8 mouse cellular contexts compared by ENCODE assay signal in the genomic region with DNA sequence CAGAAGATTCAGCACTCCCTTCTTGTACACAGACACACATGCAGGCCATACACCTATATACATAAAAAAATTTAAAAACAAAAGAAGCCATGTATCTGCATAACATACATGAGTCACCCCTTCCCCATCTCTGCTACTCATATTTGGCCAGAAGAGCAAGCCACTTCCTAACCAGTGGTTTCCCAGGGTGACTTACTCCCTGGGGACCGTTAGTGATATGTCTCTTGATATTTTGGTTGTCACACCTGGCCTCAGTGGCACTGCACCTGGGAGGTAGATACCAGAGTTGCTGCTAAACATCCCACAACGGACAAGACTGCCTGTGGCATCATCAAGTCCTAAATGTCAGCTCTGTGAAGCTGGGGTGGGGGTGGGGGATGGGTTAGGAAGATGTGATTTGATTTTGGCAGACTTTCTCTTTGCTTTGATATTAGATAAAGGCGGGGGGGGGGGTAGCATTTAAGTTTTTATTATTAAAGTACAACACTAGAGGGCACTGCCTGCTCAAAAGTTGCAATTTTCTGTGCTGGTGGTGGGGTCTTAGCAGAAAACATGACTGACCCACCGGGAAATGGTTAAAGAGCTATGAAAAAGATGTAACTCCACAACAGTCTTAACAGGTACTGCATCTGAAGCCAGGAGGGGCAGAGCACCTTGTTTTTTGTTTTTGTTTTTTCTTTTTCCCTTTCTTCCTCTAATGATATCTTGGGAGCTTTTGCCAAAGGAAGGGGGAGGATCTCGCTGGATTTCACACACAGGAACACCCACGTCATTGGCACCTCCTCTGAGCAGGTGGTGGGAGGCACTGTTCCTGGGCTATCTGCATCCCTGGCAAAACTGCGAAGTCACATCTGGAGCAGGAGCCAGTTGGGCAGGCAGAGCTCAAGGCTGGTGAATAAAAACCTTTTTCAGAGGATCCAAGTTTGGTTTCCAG. TPM values are rescaled to one million over a fixed set of nuclear protein-coding genes. Genes with fewer than 3 reads are reported as not detected.
DNase-seq lines count a peak whose midpoint lies in the region; ATAC-seq lines count a peak whose summit lies in the region.

No protein-coding gene starts in this region.

- no peak overlapping the region for H3K4me3 ChIP-seq in neural tube, embryonic 11.5 days (ENCODE audit: low read depth, low read length)
- peak overlapping the region; percentile 16; the same call in 1 of the 2 replicates for H3K4me3 ChIP-seq in forebrain, embryonic 15.5 days

- no peaks in the 10 kb centered on the region for H3K27me3 ChIP-seq in neural tube, embryonic 11.5 days (ENCODE audit: control insufficient read depth, insufficient read depth, low read length)
- no peaks in the 10 kb centered on the region for H3K27me3 ChIP-seq in forebrain, embryonic 15.5 days

- H3K4me1 ChIP-seq in neural tube, embryonic 11.5 days (ENCODE audit: control insufficient read depth, insufficient read depth, low read length) = no peaks in the 10 kb centered on the region
- peaks cover 5% of the 10 kb centered on the region for H3K4me1 ChIP-seq in forebrain, embryonic 15.5 days

- no peak overlapping the region for H3K27ac ChIP-seq in neural tube, embryonic 11.5 days (ENCODE audit: low read depth, low read length)
- H3K27ac ChIP-seq in forebrain, embryonic 15.5 days (replicated peaks) = no peak overlapping the region

- no peak for ATAC-seq in neural tube, embryonic 11.5 days (ENCODE audit: insufficient read depth, low FRiP score, low TSS enrichment)
- 0 out of 2 replicates have a peak, but pooled peaks have one; percentile 57 for ATAC-seq in forebrain, embryonic 15.5 days (replicated peaks)
- no peak for ATAC-seq in erythroblast, adult 5-6 weeks (replicated peaks; ENCODE audit: low FRiP score, poor library complexity, severe bottlenecking)

- peak; percentile 64 for DNase-seq in cerebellum, adult 11-12 months
- no peak for DNase-seq in cerebellum, adult 11 months
- peak; percentile 44 for DNase-seq in neural tube, embryonic 11.5 days (ENCODE audit: low spot score)
- no peak for DNase-seq in neural tube, embryonic 10.5 days (ENCODE audit: extremely low spot score, low spot score)
- peak; percentile 29 to 64 for DNase-seq in kidney, postnatal 4 days
- peak; percentile 76 for DNase-seq in naive thymus-derived CD4-positive, alpha-beta T cell, adult 2 months (ENCODE audit: low read depth)

- H3K4me2 ChIP-seq in neural tube, embryonic 11.5 days (ENCODE audit: low read depth) = no peak overlapping the region
- H3K4me2 ChIP-seq in forebrain, embryonic 15.5 days (replicated peaks) = peak overlapping the region; percentile 38

- H3K36me3 ChIP-seq in neural tube, embryonic 11.5 days (ENCODE audit: control insufficient read depth, insufficient read depth, low read length) = no peaks in the 10 kb centered on the region
- H3K36me3 ChIP-seq in forebrain, embryonic 15.5 days = no peaks in the 10 kb centered on the region

- H3K9ac ChIP-seq in neural tube, embryonic 11.5 days (ENCODE audit: low read length) = no peak overlapping the region
- H3K9ac ChIP-seq in forebrain, embryonic 15.5 days (replicated peaks) = 0 out of 2 replicates have a peak overlapping the region, but pooled peaks have one; percentile 9

- no peaks in the 10 kb centered on the region for H3K9me3 ChIP-seq in neural tube, embryonic 11.5 days (ENCODE audit: control insufficient read depth, low read length)
- H3K9me3 ChIP-seq in forebrain, embryonic 15.5 days = no peaks in the 10 kb centered on the region

- 9% methylated on average over 7 of the region's 7 CpGs for WGBS in neural tube, embryonic 11.5 days
- WGBS in forebrain, embryonic 15.5 days = 9% methylated on average over 7 of the region's 7 CpGs

RNA-seq across cellular contexts. Expression of a gene that starts 30.0 kb away (rescaled TPM):
- 72.8 and 79.5 TPM in 2 replicates for polyA plus RNA-seq in neural tube, embryonic 11.5 days (2014; fragmentation: Nextera tagmentation; extraction: Ambion mirVana)
- 87.6 and 90.5 TPM in 2 replicates for polyA plus RNA-seq in forebrain, embryonic 15.5 days (2015; fragmentation: Nextera tagmentation; extraction: Ambion mirVana)
- total RNA-seq in erythroblast, adult 5-6 weeks (2015; ENCODE audit: low replicate concordance) = 6.7 and 10.8 TPM in 2 replicates
- total RNA-seq in erythroblast, adult 5-6 weeks (2017; ENCODE audit: low replicate concordance) = 8.2 and 10.1 TPM in 2 replicates

RNA-seq across cellular contexts. Expression of a gene that starts 36.7 kb away (rescaled TPM):
- 119 and 131 TPM in 2 replicates for polyA plus RNA-seq in neural tube, embryonic 11.5 days (2014; fragmentation: Nextera tagmentation; extraction: Ambion mirVana)
- polyA plus RNA-seq in forebrain, embryonic 15.5 days (2015; fragmentation: Nextera tagmentation; extraction: Ambion mirVana) = 196 and 207 TPM in 2 replicates
- 37.6 and 46.3 TPM in 2 replicates for total RNA-seq in erythroblast, adult 5-6 weeks (2015; ENCODE audit: low replicate concordance)
- total RNA-seq in erythroblast, adult 5-6 weeks (2017; ENCODE audit: low replicate concordance) = 212 and 278 TPM in 2 replicates

Comparison
In these comparisons a context has a peak if more than half of its experiments do, and no peak if none do; other contexts are left out.
1. DNase-seq: peak in cerebellum, adult 11-12 months (single experiment), neural tube, embryonic 11.5 days (single experiment), kidney, postnatal 4 days (2 of 2) and naive thymus-derived CD4-positive, alpha-beta T cell, adult 2 months (single experiment); none in cerebellum, adult 11 months (single experiment) and neural tube, embryonic 10.5 days (single experiment).